Mouse (Mus musculus) bone marrow macrophage, adult 2 months (primary cell): ENCODE results near the gene Phf8.

Experiments
- CTCF ChIP-seq: IDR thresholded peaks from 2 replicates; pipeline ENCODE4 v1.5.1; 2012; ENCODE audit warnings: low read depth, mild to moderate bottlenecking, low read length, moderate library complexity
- POLR2A ChIP-seq: IDR thresholded peaks from 2 replicates; pipeline ENCODE4 v1.6.1; 2012; ENCODE audit warnings: mild to moderate bottlenecking, low read depth, low read length, borderline replicate concordance

GRCm38 (mm10) chrX:151520458-151521322, at the start of gene Phf8:
- TF ChIP-seq CTCF: no peak
- no peak for TF ChIP-seq POLR2A
